Mouse (Mus musculus) midbrain, embryonic 12.5 days (tissue): Measurements from ENCODE around the gene Zfpm1. TPM values are rescaled to one million over a fixed set of nuclear protein-coding genes. Genes with fewer than 3 reads are reported as not detected.

Experiments used
- ATAC-seq: fragments of 200-750 bp; cut with Nextera tagmentation; 2 replicates; pipeline ENCODE4 v1.8.0; 2017; ENCODE audit warnings: low read depth, moderate TSS enrichment, moderate library complexity; ENCODE audit not compliant: low FRiP score
- H3K27ac ChIP-seq: fragments of 300-500 bp; sonication (generic); replicated peaks from 2 replicates; pipeline ENCODE4 v1.5.1; 2016; ENCODE audit warnings: mild to moderate bottlenecking
- H3K27me3 ChIP-seq: fragments of 300-500 bp; sonication (generic); 2 replicates; pipeline ENCODE4 v1.6.1; 2016; ENCODE audit warnings: mild to moderate bottlenecking
- H3K36me3 ChIP-seq: fragments of 300-500 bp; sonication (generic); 2 replicates; pipeline ENCODE4 v1.6.1; 2016
- H3K4me1 ChIP-seq: fragments of 300-500 bp; sonication (generic); 2 replicates; pipeline ENCODE4 v1.6.1; 2016
- H3K4me2 ChIP-seq: fragments of 300-500 bp; sonication (generic); replicated peaks from 2 replicates; pipeline ENCODE4 v1.6.1; 2016; ENCODE audit warnings: mild to moderate bottlenecking, moderate library complexity
- H3K4me3 ChIP-seq: fragments of 300-500 bp; sonication (generic); 2 replicates; pipeline ENCODE4 v1.5.1; 2016; ENCODE audit warnings: mild to moderate bottlenecking
- H3K9ac ChIP-seq: fragments of 300-500 bp; sonication (generic); replicated peaks from 2 replicates; pipeline ENCODE4 v1.6.1; 2016; ENCODE audit warnings: mild to moderate bottlenecking, moderate library complexity
- H3K9me3 ChIP-seq: fragments of 300-500 bp; sonication (generic); 2 replicates; pipeline ENCODE4 v1.6.1; 2016; ENCODE audit warnings: mild to moderate bottlenecking
- WGBS: fragments of 180-500 bp; shearing (Covaris S2); methylation state at CpG from one replicate; pipeline ENCODE4 v1.1.7; 2016; 5-methylcytosine and 5-hydroxymethylcytosine counted together
- polyA plus RNA-seq: library from polyadenylated mRNA; unstranded; fragments of >200 nt; fragmentation: Nextera tagmentation; extraction: Ambion mirVana; gene quantifications from 2 replicates; pipeline ENCODE4 v1.2.1, GENCODE M21; 2016

Gene Zfpm1
- polyA plus RNA-seq, 1 experiment from 2014 or later: 3.0 TPM

DNA sequence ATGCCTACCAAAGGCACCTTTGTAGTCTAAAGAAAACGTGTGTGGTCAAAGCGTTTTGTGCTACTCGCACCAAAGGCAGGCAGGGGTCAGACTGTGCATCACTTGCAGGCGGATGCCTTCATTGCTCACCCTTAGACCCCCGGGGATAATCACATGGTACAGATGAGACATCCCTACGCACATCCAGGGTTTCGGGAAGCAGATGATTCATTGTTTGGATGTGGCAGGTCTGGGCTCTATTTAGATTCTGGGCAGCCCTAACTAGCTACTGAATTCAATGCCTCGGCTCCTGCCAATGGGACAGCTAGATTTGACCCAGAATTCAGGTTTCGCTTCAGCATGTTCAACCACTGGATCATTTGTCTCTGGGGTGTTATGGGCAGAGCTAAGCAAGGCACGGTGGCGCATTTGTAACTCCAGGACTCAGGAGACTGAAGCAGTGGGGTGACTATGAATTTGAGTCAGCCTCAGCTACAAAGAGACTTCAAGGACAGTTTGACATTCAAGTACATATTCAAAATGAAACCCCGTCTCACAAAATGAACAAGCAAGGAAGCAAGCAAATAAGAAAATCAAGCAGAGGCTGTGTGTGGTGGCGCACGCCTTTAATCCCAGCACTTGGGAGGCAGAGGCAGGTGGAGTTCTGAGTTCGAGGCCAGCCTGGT is 77.3 kb downstream of the Zfpm1 start:
- no peak overlapping the region for H3K9ac ChIP-seq
- no peaks in the 10 kb centered on the region for H3K9me3 ChIP-seq
- no peak for ATAC-seq
- H3K27ac ChIP-seq: no peak overlapping the region
- no peak overlapping the region for H3K4me3 ChIP-seq
- no peaks in the 10 kb centered on the region for H3K4me1 ChIP-seq
- peaks cover 52% of the 10 kb centered on the region for H3K27me3 ChIP-seq
- WGBS: 81% methylated on average over 15 of the region's 15 CpGs
- no peaks in the 10 kb centered on the region for H3K36me3 ChIP-seq
- no peak overlapping the region for H3K4me2 ChIP-seq

DNA sequence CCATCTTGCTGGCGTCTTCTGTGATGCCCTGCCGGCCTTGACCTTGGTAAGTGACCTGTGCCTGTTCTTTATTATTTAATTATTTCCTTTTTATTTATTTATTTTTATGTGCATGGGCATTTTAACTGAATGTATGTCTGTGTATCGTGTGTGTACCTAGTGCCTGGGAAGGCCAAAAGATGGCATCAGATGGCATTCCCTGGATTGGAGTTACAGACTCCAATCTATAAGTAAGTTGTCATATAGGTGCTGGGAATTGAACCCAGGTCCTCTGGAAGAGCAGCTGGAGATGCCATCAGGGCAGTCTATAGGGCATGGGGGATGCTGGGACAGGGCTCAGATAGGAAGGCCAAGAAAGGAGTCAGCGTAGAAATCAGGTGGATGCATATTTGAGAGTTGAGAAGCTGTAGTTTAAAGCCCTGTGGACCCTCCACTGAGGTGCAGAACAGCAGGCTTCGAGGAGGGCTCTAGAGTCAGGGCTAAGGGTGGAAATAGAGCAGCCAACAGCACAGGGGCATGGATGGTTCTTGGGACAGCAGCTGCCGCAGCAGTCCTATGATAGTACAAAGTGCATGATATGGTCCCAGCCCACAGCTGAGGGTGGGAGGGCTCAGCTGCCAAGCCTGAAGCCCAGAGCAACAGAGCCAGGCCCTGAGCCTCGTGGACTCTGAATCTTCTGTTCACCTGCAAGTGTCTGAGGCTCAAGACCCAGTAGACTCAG is 78.9 kb downstream of the Zfpm1 start, which contains the start of gene Trhr2:
Gene Trhr2, minus strand, starts transcription at position 51 of the 721 bp plus-strand sequence.
- Histone ChIP-seq H3K4me1 (no peaks in the 10 kb centered on the region), H3K9me3 (no peaks in the 10 kb centered on the region), H3K27ac (no peak within 1 kb of the TSS), H3K4me2 (no peak within 1 kb of the TSS), H3K27me3 (peaks cover 52% of the 10 kb centered on the region), H3K4me3 (no peak within 1 kb of the TSS), H3K36me3 (no peaks in the 10 kb centered on the region), H3K9ac (no peak within 1 kb of the TSS)
- no peak for ATAC-seq
- WGBS: 81% methylated on average over 7 of the region's 7 CpGs

DNA sequence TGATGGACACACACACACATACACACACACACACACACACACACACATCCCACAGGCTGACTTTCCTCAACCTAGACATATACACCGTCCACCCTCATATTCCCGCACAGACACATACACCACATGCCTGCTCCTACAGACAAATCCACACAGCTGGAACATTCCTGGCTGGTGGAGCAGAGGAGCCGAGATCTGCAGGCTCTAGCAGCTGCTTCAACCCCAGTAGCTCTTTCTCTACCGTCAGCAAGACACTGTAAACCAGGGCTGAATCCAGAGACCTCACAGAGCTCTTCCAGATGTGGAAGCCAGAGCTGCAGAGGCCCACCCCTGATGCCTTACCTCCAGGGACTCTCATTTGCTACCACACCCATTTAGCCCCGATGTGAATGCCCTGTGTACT is 80.3 kb downstream of the Zfpm1 start:
- WGBS: 56% methylated on average over 5 of the region's 5 CpGs
- H3K9me3 ChIP-seq: no peaks in the 10 kb centered on the region
- no peak overlapping the region for H3K27ac ChIP-seq
- H3K4me1 ChIP-seq: no peaks in the 10 kb centered on the region
- H3K4me3 ChIP-seq: no peak overlapping the region
- no peaks in the 10 kb centered on the region for H3K36me3 ChIP-seq
- H3K27me3 ChIP-seq: peaks cover 47% of the 10 kb centered on the region
- no peak overlapping the region for H3K9ac ChIP-seq
- no peak overlapping the region for H3K4me2 ChIP-seq
- ATAC-seq: no peak

DNA sequence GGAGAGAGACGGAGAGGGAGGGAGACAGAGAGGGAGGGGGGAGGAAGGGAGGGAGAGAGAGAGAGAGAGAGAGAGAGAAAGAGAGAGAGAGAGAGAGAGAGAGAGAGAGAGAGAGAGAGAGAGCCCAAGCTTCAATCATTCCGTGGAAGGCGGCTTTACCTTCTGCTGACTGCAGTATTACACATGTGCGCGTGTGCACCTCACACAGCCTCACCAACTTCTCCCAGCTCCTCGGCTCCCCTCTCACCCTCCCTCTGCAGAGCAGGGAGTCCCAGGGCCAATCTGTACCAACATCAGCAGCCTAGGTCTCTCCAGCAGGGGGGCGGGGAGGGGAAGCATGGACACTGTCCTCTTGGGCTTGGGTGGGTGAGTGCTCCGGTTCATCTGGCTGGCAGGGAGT is 81.0 kb downstream of the Zfpm1 start:
- no peak overlapping the region for H3K4me3 ChIP-seq
- H3K9ac ChIP-seq: no peak overlapping the region
- ATAC-seq: no peak
- H3K27me3 ChIP-seq: peaks cover 48% of the 10 kb centered on the region
- 31% methylated on average over 7 of the region's 8 CpGs for whole genome bisulfite sequencing
- no peaks in the 10 kb centered on the region for H3K9me3 ChIP-seq
- H3K27ac ChIP-seq: no peak overlapping the region
- no peaks in the 10 kb centered on the region for H3K36me3 ChIP-seq
- no peaks in the 10 kb centered on the region for H3K4me1 ChIP-seq
- no peak overlapping the region for H3K4me2 ChIP-seq

DNA sequence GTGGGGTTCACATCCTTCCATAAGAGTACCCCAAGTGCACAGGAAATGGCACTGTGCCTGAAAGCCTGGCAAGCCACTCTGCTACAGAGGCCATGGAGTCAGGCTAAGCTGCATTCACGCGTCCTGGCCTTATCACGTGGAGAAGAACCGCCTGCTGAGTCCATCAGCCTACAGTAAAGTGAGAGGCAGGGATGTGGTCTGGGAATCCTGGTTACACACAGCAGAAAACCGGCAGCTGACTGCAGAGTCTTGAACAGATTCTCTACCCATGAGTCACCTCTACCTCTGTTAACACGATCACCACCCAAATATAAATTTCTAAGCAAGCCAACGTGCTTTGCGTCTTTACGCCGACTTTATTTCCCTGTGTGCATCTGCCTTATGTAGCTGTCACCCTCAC is 86.6 kb downstream of the Zfpm1 start:
- Histone ChIP-seq H3K27ac (no peak overlapping the region), H3K4me2 (no peak overlapping the region), H3K4me3 (no peak overlapping the region), H3K9ac (no peak overlapping the region), H3K9me3 (no peaks in the 10 kb centered on the region), H3K4me1 (no peaks in the 10 kb centered on the region), H3K27me3 (peaks cover 22% of the 10 kb centered on the region), H3K36me3 (no peaks in the 10 kb centered on the region)
- 78% methylated on average over 10 of the region's 10 CpGs for WGBS
- ATAC-seq: no peak

DNA sequence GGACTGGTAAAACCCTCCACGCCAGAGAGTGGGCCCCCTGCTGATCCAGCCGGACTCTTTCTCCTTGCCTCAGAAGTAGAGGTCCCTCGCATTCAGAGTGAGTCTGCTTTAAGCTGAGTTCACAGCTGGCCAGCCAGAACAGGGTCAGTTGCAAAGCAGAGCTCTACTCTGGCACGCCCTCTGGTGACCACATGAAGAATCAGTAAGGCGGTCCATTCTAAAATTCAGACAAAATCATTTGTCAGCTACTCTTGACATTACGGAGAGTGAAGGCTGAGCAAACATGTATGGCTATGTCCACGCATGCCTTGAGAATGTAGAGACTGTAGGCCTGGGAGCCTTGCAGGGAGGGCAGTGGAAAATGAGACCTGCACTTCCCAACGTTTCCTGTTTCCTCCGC is 87.7 kb downstream of the Zfpm1 start:
- H3K27me3 ChIP-seq: peaks cover 17% of the 10 kb centered on the region
- no peak overlapping the region for H3K9ac ChIP-seq
- WGBS: 13% methylated on average over 9 of the region's 9 CpGs
- H3K36me3 ChIP-seq: no peaks in the 10 kb centered on the region
- no peak overlapping the region for H3K4me2 ChIP-seq
- H3K4me3 ChIP-seq: no peak overlapping the region
- H3K4me1 ChIP-seq: no peaks in the 10 kb centered on the region
- H3K27ac ChIP-seq: no peak overlapping the region
- H3K9me3 ChIP-seq: no peaks in the 10 kb centered on the region
- ATAC-seq: no peak

DNA sequence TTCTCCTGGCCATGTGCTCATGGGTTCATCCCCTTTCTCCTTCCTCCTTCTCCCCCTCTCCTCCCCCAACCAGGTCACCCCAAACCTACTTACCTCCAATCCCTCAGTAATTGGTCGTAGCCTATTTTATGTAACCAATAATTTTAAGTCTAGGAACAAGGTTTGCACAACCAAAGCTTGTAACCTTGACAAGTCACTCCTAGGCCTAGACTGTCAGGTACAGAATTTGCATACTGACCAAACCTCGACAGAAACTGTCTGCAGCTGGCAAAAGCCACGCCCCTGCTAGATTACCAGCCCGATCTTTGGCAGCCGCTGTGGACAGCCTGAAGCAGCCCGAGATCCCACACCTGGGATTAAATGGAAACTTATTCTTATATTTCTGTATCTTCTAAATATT is 89.8 kb downstream of the Zfpm1 start:
- no peaks in the 10 kb centered on the region for H3K9me3 ChIP-seq
- 83% methylated on average over 6 of the region's 6 CpGs for WGBS
- no peak overlapping the region for H3K4me2 ChIP-seq
- H3K36me3 ChIP-seq: no peaks in the 10 kb centered on the region
- no peak overlapping the region for H3K27ac ChIP-seq
- H3K4me1 ChIP-seq: peaks cover 7% of the 10 kb centered on the region; the same call in 1 of the 2 replicates
- no peak overlapping the region for H3K4me3 ChIP-seq
- H3K27me3 ChIP-seq: peaks cover 17% of the 10 kb centered on the region
- ATAC-seq: no peak
- no peak overlapping the region for H3K9ac ChIP-seq

DNA sequence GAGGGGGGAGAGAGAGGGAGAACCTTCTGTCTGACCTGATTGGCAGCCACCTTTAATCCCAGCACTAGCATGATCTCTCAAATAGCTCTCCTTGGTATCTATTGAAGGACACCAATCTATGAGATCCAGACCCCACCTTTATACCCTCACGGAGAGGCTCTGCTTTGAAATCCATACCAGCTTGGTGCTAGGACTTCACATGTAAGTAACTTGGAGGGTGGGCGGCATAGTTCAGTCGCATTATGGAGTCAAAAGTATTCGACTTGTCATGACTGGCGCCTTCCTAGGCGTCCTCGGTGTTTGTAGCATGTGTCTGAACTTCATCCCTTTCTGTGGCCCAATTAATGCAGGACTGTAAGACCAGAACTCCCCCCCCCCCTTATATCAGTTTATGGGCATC is 93.4 kb downstream of the Zfpm1 start:
- peaks cover 23% of the 10 kb centered on the region for H3K4me1 ChIP-seq
- H3K27ac ChIP-seq: no peak overlapping the region
- H3K9ac ChIP-seq: no peak overlapping the region
- peaks cover 14% of the 10 kb centered on the region for H3K36me3 ChIP-seq
- H3K27me3 ChIP-seq: no peaks in the 10 kb centered on the region
- ATAC-seq: no peak
- no peaks in the 10 kb centered on the region for H3K9me3 ChIP-seq
- WGBS: 93% methylated on average over 7 of the region's 7 CpGs
- H3K4me3 ChIP-seq: no peak overlapping the region
- H3K4me2 ChIP-seq: no peak overlapping the region

DNA sequence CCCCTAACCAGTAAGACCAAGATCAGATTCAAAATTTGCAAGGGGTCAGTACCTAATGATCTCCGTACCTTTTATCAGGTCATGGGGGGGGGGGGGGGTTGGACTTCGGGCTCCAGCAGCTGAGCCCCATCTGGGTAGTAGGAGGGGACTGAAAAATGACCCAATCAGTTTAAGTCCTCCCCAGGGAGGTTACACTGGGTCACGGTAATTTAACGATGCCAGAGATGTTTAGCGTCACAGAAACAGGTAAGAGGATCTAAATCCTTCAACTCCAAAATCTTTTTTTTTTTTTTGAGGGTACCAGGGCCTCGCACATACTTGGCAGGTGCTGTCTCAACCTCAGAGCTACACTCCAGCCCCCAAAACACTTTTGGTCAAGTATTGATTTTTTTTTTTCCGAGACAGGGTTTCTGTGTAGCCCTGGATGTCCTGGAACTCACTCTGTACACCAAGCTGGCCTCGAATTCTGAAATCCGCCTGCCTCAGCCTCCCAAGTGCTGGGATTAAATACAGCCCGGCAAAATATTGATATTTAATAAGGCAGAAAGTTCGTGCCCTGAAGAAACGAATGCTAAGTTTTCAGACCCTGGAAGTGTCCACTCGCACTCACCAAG is 93.9 kb downstream of the Zfpm1 start:
- Histone ChIP-seq H3K27me3 (no peaks in the 10 kb centered on the region), H3K9ac (no peak overlapping the region; the same call in 1 of the 2 replicates), H3K9me3 (no peaks in the 10 kb centered on the region), H3K4me3 (peak overlapping the region; percentile 95), H3K36me3 (peaks cover 19% of the 10 kb centered on the region), H3K4me2 (peak overlapping the region; percentile 93), H3K4me1 (peaks cover 25% of the 10 kb centered on the region), H3K27ac (0 out of 2 replicates have a peak overlapping the region, but pooled peaks have one; percentile 35)
- peak; percentile 50; the same call in 1 of the 2 replicates for ATAC-seq
- 33% methylated on average over 13 of the region's 13 CpGs for WGBS

DNA sequence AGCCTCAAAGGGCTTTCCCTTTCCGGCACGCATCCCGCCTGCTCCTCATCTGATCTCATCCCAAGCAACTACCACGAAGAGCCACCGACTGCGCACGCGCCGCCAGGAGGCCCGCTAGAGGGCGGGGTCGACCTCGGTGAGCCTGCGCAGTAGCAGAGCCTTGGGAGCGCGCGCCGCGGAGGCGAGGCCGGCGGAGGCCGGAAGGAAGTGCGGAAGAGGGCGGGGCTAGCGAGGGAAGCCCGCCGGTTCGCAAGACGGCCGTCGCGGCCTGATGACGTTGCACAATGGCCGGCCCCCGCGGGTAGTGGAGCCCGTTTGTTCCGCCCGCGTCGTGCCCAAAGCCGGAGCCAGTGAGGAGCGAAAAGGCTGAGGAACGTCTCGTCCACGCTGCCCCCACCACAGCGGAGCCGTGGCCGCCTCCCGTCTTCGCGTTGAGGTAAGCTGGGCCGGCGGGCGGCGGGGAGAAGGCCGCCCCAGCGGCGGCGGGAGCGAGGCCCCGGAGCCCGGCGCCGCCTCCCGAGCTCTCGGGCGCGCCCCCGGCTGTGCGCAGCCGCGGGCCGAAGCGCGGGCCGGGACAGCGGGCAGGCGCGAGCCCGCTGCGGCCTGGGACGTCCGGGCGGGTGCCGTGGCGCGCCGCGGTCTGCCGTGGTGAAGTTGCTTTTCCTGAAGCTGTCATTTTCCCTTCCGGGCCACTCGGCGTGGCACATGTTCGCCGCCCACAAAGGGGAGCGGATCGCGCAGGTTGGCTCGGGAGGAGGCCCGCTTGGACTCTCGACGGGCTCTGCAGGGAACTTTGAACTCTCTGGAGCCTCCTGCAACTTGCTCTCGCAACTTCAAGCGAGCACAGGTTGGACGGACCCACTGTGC is 94.7 kb downstream of the Zfpm1 start, which contains the start of gene Zc3h18:
Gene Zc3h18, plus strand, starts transcription at position 245 of the 867 bp plus-strand sequence.
- under 1% methylated on average over 102 of the region's 107 CpGs for WGBS

DNA sequence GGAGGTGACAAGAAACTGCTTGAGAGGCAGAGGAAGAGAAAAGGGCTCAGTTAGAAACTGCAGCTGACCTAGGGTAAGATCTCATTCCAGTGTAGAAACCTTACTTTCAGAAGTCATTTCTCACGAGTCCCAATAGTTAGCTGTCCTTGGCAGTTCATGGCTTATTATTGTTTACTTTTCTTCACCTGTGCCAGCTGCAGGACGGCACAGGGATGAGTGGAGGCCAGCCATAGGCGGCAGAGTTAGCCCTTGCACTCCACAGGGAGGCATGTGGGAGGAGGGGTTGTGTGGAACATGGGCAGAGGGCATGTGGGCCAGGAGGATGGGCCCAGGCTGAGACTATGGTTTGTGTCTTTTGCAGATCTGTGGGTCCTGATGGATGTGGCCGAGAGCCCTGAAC is 101.1 kb downstream of the Zfpm1 start:
- H3K4me3 ChIP-seq: no peak overlapping the region
- ATAC-seq: no peak
- H3K27ac ChIP-seq: no peak overlapping the region
- no peaks in the 10 kb centered on the region for H3K27me3 ChIP-seq
- 91% methylated on average over 4 of the region's 4 CpGs for WGBS
- H3K4me1 ChIP-seq: peaks cover 9% of the 10 kb centered on the region
- H3K36me3 ChIP-seq: peaks cover 77% of the 10 kb centered on the region
- no peak overlapping the region for H3K4me2 ChIP-seq
- H3K9me3 ChIP-seq: no peaks in the 10 kb centered on the region
- no peak overlapping the region for H3K9ac ChIP-seq

More for the DNA sequence above, 94.7 kb downstream of the Zfpm1 start, which contains the start of gene Zc3h18:
- Histone ChIP-seq H3K9ac (peak within 1 kb of the TSS; percentile 92), H3K36me3 (peaks cover 22% of the 10 kb centered on the region), H3K4me2 (peak within 1 kb of the TSS; percentile 93), H3K27ac (peak within 1 kb of the TSS; percentile 80), H3K27me3 (no peaks in the 10 kb centered on the region), H3K4me1 (peaks cover 26% of the 10 kb centered on the region), H3K4me3 (peak within 1 kb of the TSS; percentile 95), H3K9me3 (no peaks in the 10 kb centered on the region)
- ATAC-seq: peak; percentile 91
